Mouse (Mus musculus) liver, embryonic 14.5 days (tissue): ENCODE measurements around the gene Fxr2. TPM values are rescaled to one million over a fixed set of nuclear protein-coding genes. Genes with fewer than 3 reads are reported as not detected.

Experiments
- ATAC-seq: fragments of 200-750 bp; cut with Nextera tagmentation; 2 replicates; pipeline ENCODE4 v1.8.0; 2017; ENCODE audit warnings: moderate number of reproducible peaks, mild to moderate bottlenecking, moderate library complexity; ENCODE audit not compliant: insufficient read depth
- DNase-seq, 3 experiments: peaks; one replicate each; pipeline ENCODE4 v3.0.0-alpha.2; 2012 to 2013; ENCODE audit warnings: low read depth in 3 of 3, low spot score in 3 of 3
- H3K27ac ChIP-seq: fragments of 300-500 bp; sonication (generic); 2 replicates; pipeline ENCODE4 v1.5.1; 2014; ENCODE audit warnings: moderate library complexity, mild to moderate bottlenecking, control low read depth, inconsistent platforms
- H3K27me3 ChIP-seq: fragments of 300-500 bp; sonication (generic); 2 replicates; pipeline ENCODE4 v1.6.1; 2014; ENCODE audit warnings: mild to moderate bottlenecking, low read length, moderate library complexity; ENCODE audit not compliant: control insufficient read depth, insufficient read depth
- H3K36me3 ChIP-seq: fragments of 300-500 bp; sonication (generic); replicated peaks from 2 replicates; pipeline ENCODE4 v1.6.1; 2014; ENCODE audit warnings: low read depth; ENCODE audit not compliant: control insufficient read depth, insufficient read depth
- H3K4me1 ChIP-seq, 2 experiments: fragments of 200-500 bp in 1 of 2; fragments of 300-500 bp in 1 of 2; sonication (generic) in 1 of 2; replicated peaks; 2 replicates each; pipeline ENCODE4 v1.6.1; 2012 to 2014; ENCODE audit warnings: antibody characterized with exemption in 1 of 2, inconsistent platforms in 1 of 2, low read length in 1 of 2; ENCODE audit not compliant: control insufficient read depth in 2 of 2, insufficient read depth in 2 of 2
- H3K4me2 ChIP-seq: fragments of 300-500 bp; sonication (generic); 2 replicates; pipeline ENCODE4 v1.6.1; 2014; ENCODE audit warnings: low read depth, mild to moderate bottlenecking, control low read depth, moderate library complexity
- H3K4me3 ChIP-seq, 2 experiments: fragments of 200-500 bp in 1 of 2; fragments of 300-500 bp in 1 of 2; sonication (generic) in 1 of 2; 2 replicates each; pipeline ENCODE4 v1.5.1; 2012 to 2014; ENCODE audit warnings: low read depth in 2 of 2, low read length in 2 of 2, mild to moderate bottlenecking in 2 of 2, control low read depth in 1 of 2, inconsistent platforms in 1 of 2, moderate library complexity in 1 of 2; ENCODE audit not compliant: insufficient read depth in 1 of 2
- H3K9ac ChIP-seq: fragments of 300-500 bp; sonication (generic); replicated peaks from 2 replicates; pipeline ENCODE4 v1.6.1; 2014; ENCODE audit warnings: mild to moderate bottlenecking, control low read depth, moderate library complexity
- H3K9me3 ChIP-seq: fragments of 300-500 bp; sonication (generic); 2 replicates; pipeline ENCODE4 v1.6.1; 2016; ENCODE audit warnings: low read length, mixed read lengths; ENCODE audit not compliant: control insufficient read depth
- CTCF ChIP-seq: IDR thresholded peaks from 2 replicates; pipeline ENCODE4 v1.5.1; 2016; ENCODE audit warnings: antibody characterized with exemption, low read depth, control low read depth
- EP300 ChIP-seq: IDR thresholded peaks from 2 replicates; pipeline ENCODE4 v1.6.1; 2016; ENCODE audit warnings: antibody characterized with exemption, low read depth
- WGBS: fragments of 180-500 bp; shearing (Covaris S2); extraction: QIAGEN DNeasy Blood & Tissue Kit; methylation state at CpG from one replicate; pipeline ENCODE4 v1.1.7; 2014; ENCODE audit not compliant: insufficient replicate concordance; 5-methylcytosine and 5-hydroxymethylcytosine counted together
- polyA plus RNA-seq, 2 experiments: library from polyadenylated mRNA; depleted of rRNA in 1 of 2; stranded (reverse) in 1 of 2; unstranded in 1 of 2; fragments of >200 nt; fragmentation: Nextera tagmentation in 1 of 2; extraction: Ambion mirVana in 1 of 2; gene quantifications; 2 replicates each; pipeline versions ENCODE4 v1.2.1 to v1.2.3; 2012 to 2014

The Fxr2 gene
- polyA plus RNA-seq, 2 experiments: 5.4 to 21.7 TPM

DNA sequence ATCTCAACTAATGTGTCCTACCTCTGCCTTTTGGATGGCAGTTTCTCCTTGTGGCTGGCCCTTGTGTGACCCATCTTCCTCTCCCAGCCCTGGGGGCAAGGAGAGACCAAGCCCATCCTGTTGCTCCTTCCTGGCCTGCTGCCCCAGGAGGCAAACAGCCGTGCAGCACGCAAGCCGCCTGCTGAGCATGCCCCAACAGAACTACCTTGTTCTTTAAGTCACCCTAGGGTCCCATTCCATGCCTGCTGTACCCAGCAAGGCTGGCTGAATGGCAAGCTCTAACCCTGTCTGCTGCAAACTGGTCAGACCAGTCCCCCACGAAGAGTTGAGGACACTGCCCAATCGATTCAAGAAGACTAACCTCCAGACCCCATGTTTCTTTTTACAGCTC is 23.3 kb downstream of the Fxr2 start:
- DNase-seq: no peak
- H3K9me3 ChIP-seq: no peaks in the 10 kb centered on the region
- no peak overlapping the region for H3K4me3 ChIP-seq
- no peaks in the 10 kb centered on the region for H3K27me3 ChIP-seq
- H3K36me3 ChIP-seq: peaks cover 38% of the 10 kb centered on the region
- no peak for TF ChIP-seq EP300
- no peak for TF ChIP-seq CTCF
- ATAC-seq: no peak
- no peak overlapping the region for H3K9ac ChIP-seq
- H3K4me1 ChIP-seq: peaks cover 6 to 9% of the 10 kb centered on the region in 2 experiments
- 86% methylated on average over 5 of the region's 5 CpGs for WGBS
- no peak overlapping the region for H3K4me2 ChIP-seq
- no peak overlapping the region for H3K27ac ChIP-seq

DNA sequence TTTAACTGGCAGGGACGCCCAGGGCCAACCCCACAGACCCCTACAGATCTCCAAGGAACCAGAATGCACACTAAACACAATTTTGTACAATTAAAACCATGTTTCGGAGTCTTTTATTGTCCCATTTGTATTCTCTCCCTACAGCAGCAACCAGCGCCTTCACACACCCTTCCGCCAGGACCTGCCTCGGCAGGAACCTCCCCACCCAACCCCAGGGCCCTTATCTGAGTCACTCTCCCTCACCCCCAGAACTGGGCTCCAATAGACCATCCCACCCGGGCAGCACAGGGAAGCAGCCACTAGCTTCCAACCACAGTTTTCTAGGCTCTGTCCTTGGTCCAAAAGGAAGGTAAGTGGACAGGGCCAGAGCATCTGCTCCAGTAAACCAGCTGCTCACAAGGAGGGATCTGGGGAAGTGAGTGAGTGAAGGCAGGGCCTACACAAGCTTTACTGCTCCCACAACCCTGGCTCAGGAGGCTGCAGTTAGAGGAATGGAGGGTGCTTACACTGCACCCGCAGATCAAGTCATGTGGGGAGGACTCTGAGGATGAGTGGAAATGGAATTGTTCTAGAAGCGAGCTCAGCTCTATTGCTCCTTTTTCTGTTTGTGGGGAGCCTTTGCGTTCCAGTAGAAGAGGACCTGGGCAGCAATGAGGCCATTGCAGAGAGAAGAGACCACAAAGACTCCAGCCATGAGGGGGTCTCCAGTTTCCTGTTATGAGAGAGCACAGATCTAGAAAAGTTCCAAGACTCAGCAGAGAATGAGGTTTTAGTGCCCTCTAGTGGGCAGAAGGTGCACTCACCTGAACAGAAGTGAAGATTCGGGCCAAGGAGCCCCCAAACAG is 24.0 kb downstream of the Fxr2 start:
- TF ChIP-seq CTCF: peak; percentile 88
- TF ChIP-seq EP300: no peak
- peaks cover 13 to 17% of the 10 kb centered on the region in 2 experiments for H3K4me1 ChIP-seq
- no peak overlapping the region for H3K4me2 ChIP-seq
- H3K9me3 ChIP-seq: no peaks in the 10 kb centered on the region
- no peak overlapping the region for H3K27ac ChIP-seq
- ATAC-seq (no peak), DNase-seq (no peak)
- H3K4me3 ChIP-seq: no peak overlapping the region
- H3K36me3 ChIP-seq: peaks cover 30% of the 10 kb centered on the region
- H3K9ac ChIP-seq: no peak overlapping the region
- H3K27me3 ChIP-seq: no peaks in the 10 kb centered on the region
- WGBS: 49% methylated on average over 10 of the region's 10 CpGs

DNA sequence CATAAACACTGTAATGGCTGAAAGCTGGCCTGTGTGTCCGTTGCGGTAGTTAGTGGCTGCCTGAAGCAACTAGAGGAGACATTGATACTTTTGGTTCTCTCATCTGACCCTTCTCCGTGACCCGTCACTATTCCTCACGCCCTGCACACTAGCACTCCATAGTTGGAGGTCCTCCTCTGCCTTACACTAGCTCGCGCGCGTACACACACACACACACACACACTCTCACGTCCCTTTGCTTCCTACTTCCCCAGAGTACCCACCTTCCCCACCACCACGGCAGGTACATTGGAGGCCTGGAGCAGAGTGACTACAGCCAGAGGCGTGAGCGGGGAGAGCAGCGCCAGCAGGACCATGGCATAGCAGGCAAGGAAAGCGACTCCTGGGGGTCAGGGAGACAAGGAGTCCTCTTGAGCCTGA is 24.7 kb downstream of the Fxr2 start:
- Histone ChIP-seq H3K9ac (no peak overlapping the region), H3K27ac (no peak overlapping the region), H3K36me3 (peaks cover 25% of the 10 kb centered on the region), H3K27me3 (no peaks in the 10 kb centered on the region), H3K4me2 (no peak overlapping the region), H3K4me3 (no peak overlapping the region), H3K4me1 (peaks cover 13 to 17% of the 10 kb centered on the region in 2 experiments), H3K9me3 (no peaks in the 10 kb centered on the region)
- ATAC-seq (no peak), DNase-seq (no peak)
- WGBS: 75% methylated on average over 15 of the region's 15 CpGs
- TF ChIP-seq EP300 (no peak), CTCF (no peak)

DNA sequence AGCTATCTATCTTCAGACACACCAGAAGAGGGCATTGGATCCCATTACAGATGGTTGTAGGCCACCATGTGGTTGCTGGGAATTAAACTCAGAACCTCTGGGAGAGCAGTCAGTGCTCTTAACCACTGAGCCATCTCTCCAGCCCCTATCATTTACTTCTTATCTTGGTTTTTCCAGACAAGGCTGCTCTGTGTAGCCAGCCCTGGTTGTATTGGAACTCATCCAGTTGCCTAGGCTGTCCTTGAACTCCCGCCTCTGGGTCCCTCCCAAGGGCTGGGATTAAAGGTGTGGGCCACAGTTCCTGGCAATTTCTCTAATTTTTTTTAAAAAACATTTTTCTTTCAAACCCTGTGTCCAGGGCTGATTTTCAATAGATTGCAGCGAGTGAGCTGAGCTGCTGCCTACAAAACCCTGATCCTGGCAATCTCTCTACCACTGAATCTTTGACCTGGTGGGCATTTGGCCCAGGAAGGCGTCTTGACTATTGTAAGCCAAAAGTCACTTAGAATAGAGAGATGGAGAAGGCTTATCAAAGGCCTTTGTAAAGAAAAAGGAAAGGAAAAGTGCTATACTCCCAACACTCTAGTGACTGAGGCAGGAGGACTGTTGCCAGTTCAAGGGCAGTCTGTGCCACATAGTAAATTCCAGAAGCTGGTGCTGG is 28.6 kb downstream of the Fxr2 start:
- 37% methylated on average over 3 of the region's 3 CpGs for WGBS
- TF ChIP-seq EP300: no peak
- TF ChIP-seq CTCF: no peak
- Histone ChIP-seq H3K27me3 (no peaks in the 10 kb centered on the region), H3K4me1 (peaks cover 20 to 27% of the 10 kb centered on the region in 2 experiments), H3K9ac (peak overlapping the region; percentile 60), H3K9me3 (no peaks in the 10 kb centered on the region), H3K4me3 (peak overlapping the region; percentile 64 to 98), H3K36me3 (peaks cover 40% of the 10 kb centered on the region), H3K4me2 (peak overlapping the region; percentile 74), H3K27ac (peak overlapping the region; percentile 81)
- ATAC-seq: no peak
- peak in 1 of 3 experiments; percentile 35 for DNase-seq
